Mouse (Mus musculus) heart, postnatal 0 days (tissue): ENCODE measurements at regions not wholly inside any gene's neighbourhood (a gene's known extent, or its start where the extent isn't known, plus 50 kb on each side); places are given as distances from the start of the nearest gene placed in this dataset.

Experiments used
- CTCF ChIP-seq: IDR thresholded peaks from 2 replicates; pipeline ENCODE4 v1.5.1; 2016; ENCODE audit warnings: antibody characterized with exemption, control low read depth, low read depth
- EP300 ChIP-seq: IDR thresholded peaks from 2 replicates; pipeline ENCODE4 v1.6.1; 2016; ENCODE audit warnings: antibody characterized with exemption, low read depth

GRCm38 (mm10) chr8:26680891-26681381, 296.2 kb upstream of the Zfp703 start:
- no peak for TF ChIP-seq CTCF
- no peak for TF ChIP-seq EP300
